Mouse (Mus musculus) central nervous system, embryonic 14 days (tissue): ENCODE results near the gene Grsf1. TPM values are rescaled to one million over a fixed set of nuclear protein-coding genes. Genes with fewer than 3 reads are reported as not detected.

Experiments
- polyA plus RNA-seq: library from polyadenylated mRNA; depleted of rRNA; stranded (reverse); fragments of >200 nt; gene quantifications from 2 replicates; pipeline ENCODE4 v1.2.3, GENCODE M21; 2012; rRNA removed

The Grsf1 gene
- polyA plus RNA-seq: 65.1 and 76.9 TPM in 2 replicates

GRCm38 (mm10) chr5:88675443-88676387 is at the start of gene Grsf1:
Gene Grsf1, minus strand, starts transcription at chr5:88676171.

GRCm38 (mm10) chr5:88720116-88721002 is 44.4 kb upstream of the Grsf1 start, which contains the start of gene Mob1b:
Gene Mob1b, plus strand, starts transcription at chr5:88720855.

Other genes starting within 250 kb of the Grsf1 start
- 0.19 and 0.22 TPM in 2 replicates for gene Ambn, start 220.2 kb downstream of the Grsf1 start, polyA plus RNA-seq
- not detected in 2 replicates for gene Enam, start 188.2 kb downstream of the Grsf1 start, polyA plus RNA-seq
- 0.75 and 1.1 TPM in 2 replicates for gene Jchain, start 148.3 kb downstream of the Grsf1 start, polyA plus RNA-seq
- 39.4 and 40.8 TPM in 2 replicates for gene Utp3, start 121.7 kb downstream of the Grsf1 start, polyA plus RNA-seq
- gene Rufy3, start 111.1 kb downstream of the Grsf1 start, polyA plus RNA-seq: 131 and 141 TPM in 2 replicates
- 13.4 and 16.0 TPM in 2 replicates for gene Mob1b, start 44.7 kb upstream of the Grsf1 start, polyA plus RNA-seq
- 37.3 and 48.4 TPM in 2 replicates for gene Dck, start 88.8 kb upstream of the Grsf1 start, polyA plus RNA-seq
- gene Slc4a4, start 210.6 kb upstream of the Grsf1 start, polyA plus RNA-seq: 3.3 and 4.4 TPM in 2 replicates